Mouse (Mus musculus): ENCODE results near the gene Eif3k. TPM values are rescaled to one million over a fixed set of nuclear protein-coding genes. Genes with fewer than 3 reads are reported as not detected.

The Eif3k gene
- total and polyA plus RNA-seq, 3 experiments = 156 to 221 (median 177) TPM

- Histone ChIP-seq H3K4me3 (no peak overlapping the region), H3K9ac (ENCODE audit: low read depth, low read length) (no peak overlapping the region), H3K27ac (no peak overlapping the region), H3K79me2 (replicated peaks; ENCODE audit: control insufficient read depth, insufficient read depth, low read length) (no peaks in the 10 kb centered on the region), H3K4me1 (ENCODE audit: control insufficient read depth, insufficient read depth, low read length) (no peaks in the 10 kb centered on the region), H3K27me3 (ENCODE audit: control insufficient read depth, insufficient read depth, low read length) (no peaks in the 10 kb centered on the region), H3K36me3 (ENCODE audit: control insufficient read depth, insufficient read depth, low read length) (no peaks in the 10 kb centered on the region)
- no peak for TF ChIP-seq CTCF (IDR thresholded peaks at IDR 0.05)
- TF ChIP-seq POLR2A (IDR thresholded peaks at IDR 0.05; ENCODE audit: insufficient read depth, low read depth, low read length) = no peak
- no peak for TF ChIP-seq EP300 (IDR thresholded peaks at IDR 0.05; ENCODE audit: insufficient read depth, low read depth, low read length)
- intact Hi-C loops (cut with DNase I) = no loop called here
- no peak for DNase-seq
- WGBS = 83% methylated on average over 7 of the region's 7 CpGs
Measured at GRCm38 (mm10) chr7:29025566-29025965, 43.9 kb upstream of the Eif3k start.

GRCm38 (mm10) chr7:29023514-29023913, 41.9 kb upstream of the Eif3k start:
- Histone ChIP-seq H3K79me2 (replicated peaks; ENCODE audit: control insufficient read depth, insufficient read depth, low read length) (no peaks in the 10 kb centered on the region), H3K4me1 (ENCODE audit: control insufficient read depth, insufficient read depth, low read length) (no peaks in the 10 kb centered on the region), H3K27ac (no peak overlapping the region), H3K27me3 (ENCODE audit: control insufficient read depth, insufficient read depth, low read length) (peaks cover 10% of the 10 kb centered on the region), H3K4me3 (no peak overlapping the region), H3K36me3 (ENCODE audit: control insufficient read depth, insufficient read depth, low read length) (no peaks in the 10 kb centered on the region), H3K9ac (ENCODE audit: low read depth, low read length) (no peak overlapping the region)
- DNase-seq = no peak
- TF ChIP-seq POLR2A (IDR thresholded peaks at IDR 0.05; ENCODE audit: insufficient read depth, low read depth, low read length) = no peak
- TF ChIP-seq CTCF (IDR thresholded peaks at IDR 0.05) = no peak
- TF ChIP-seq EP300 (IDR thresholded peaks at IDR 0.05; ENCODE audit: insufficient read depth, low read depth, low read length) = no peak
- 85% methylated on average over 8 of the region's 8 CpGs for WGBS
- intact Hi-C loops (cut with DNase I) = no loop called here

- Histone ChIP-seq H3K4me3 (no peak overlapping the region), H3K27me3 (ENCODE audit: control insufficient read depth, insufficient read depth, low read length) (peaks cover 13% of the 10 kb centered on the region), H3K36me3 (ENCODE audit: control insufficient read depth, insufficient read depth, low read length) (no peaks in the 10 kb centered on the region), H3K9ac (ENCODE audit: low read depth, low read length) (no peak overlapping the region), H3K79me2 (replicated peaks; ENCODE audit: control insufficient read depth, insufficient read depth, low read length) (no peaks in the 10 kb centered on the region), H3K27ac (no peak overlapping the region), H3K4me1 (ENCODE audit: control insufficient read depth, insufficient read depth, low read length) (no peaks in the 10 kb centered on the region)
- no peak for DNase-seq
- intact Hi-C loops (cut with DNase I) = no loop called here
- TF ChIP-seq EP300 (IDR thresholded peaks at IDR 0.05; ENCODE audit: insufficient read depth, low read depth, low read length) = no peak
- TF ChIP-seq POLR2A (IDR thresholded peaks at IDR 0.05; ENCODE audit: insufficient read depth, low read depth, low read length) = no peak
- no peak for TF ChIP-seq CTCF (IDR thresholded peaks at IDR 0.05)
- whole genome bisulfite sequencing = 87% methylated on average over 8 of the region's 8 CpGs
Measured at GRCm38 (mm10) chr7:29022479-29022878, 40.8 kb upstream of the Eif3k start.

GRCm38 (mm10) chr7:29019447-29020220, 38.0 kb upstream of the Eif3k start:
- no peak for DNase-seq
- 4% methylated on average over 87 of the region's 88 CpGs for WGBS
- no peaks in the 10 kb centered on the region for H3K36me3 ChIP-seq (ENCODE audit: control insufficient read depth, insufficient read depth, low read length)
- no peaks in the 10 kb centered on the region for H3K4me1 ChIP-seq (ENCODE audit: control insufficient read depth, insufficient read depth, low read length)
- TF ChIP-seq CTCF (IDR thresholded peaks at IDR 0.05) = no peak
- TF ChIP-seq POLR2A (IDR thresholded peaks at IDR 0.05; ENCODE audit: insufficient read depth, low read depth, low read length) = no peak
- TF ChIP-seq EP300 (IDR thresholded peaks at IDR 0.05; ENCODE audit: insufficient read depth, low read depth, low read length) = no peak
- H3K27me3 ChIP-seq (ENCODE audit: control insufficient read depth, insufficient read depth, low read length) = peaks cover 13% of the 10 kb centered on the region
- H3K79me2 ChIP-seq (replicated peaks; ENCODE audit: control insufficient read depth, insufficient read depth, low read length) = no peaks in the 10 kb centered on the region
- no peak overlapping the region for H3K4me3 ChIP-seq
- no peak overlapping the region for H3K9ac ChIP-seq (ENCODE audit: low read depth, low read length)
- no peak overlapping the region for H3K27ac ChIP-seq
- intact Hi-C loops (cut with DNase I) = no loop called here

DNA sequence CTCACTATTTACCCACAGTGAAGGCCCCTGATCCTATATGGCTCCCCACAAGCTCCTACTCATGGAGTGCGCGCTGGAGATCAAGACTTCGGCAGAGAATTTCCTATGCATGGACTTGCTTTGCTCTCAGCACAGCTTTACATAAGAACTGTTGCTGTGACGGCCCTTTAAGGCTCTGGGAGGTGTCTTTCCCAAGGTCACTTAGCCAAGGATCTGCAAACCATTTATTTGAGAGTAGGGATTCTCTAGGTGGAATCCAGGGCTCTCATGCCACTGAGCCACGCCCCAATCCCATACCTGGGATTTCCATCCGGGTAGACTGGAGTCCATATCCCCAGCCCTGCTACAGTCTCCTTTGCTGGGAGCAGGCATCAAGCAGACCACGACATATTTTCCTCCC, 35.6 kb upstream of the Eif3k start:
- WGBS = 87% methylated on average over 7 of the region's 7 CpGs
- no peak overlapping the region for H3K4me3 ChIP-seq
- no peak for TF ChIP-seq EP300 (IDR thresholded peaks at IDR 0.05; ENCODE audit: insufficient read depth, low read depth, low read length)
- H3K36me3 ChIP-seq (ENCODE audit: control insufficient read depth, insufficient read depth, low read length) = no peaks in the 10 kb centered on the region
- H3K27ac ChIP-seq = no peak overlapping the region
- DNase-seq = no peak
- no peaks in the 10 kb centered on the region for H3K79me2 ChIP-seq (replicated peaks; ENCODE audit: control insufficient read depth, insufficient read depth, low read length)
- no peak overlapping the region for H3K9ac ChIP-seq (ENCODE audit: low read depth, low read length)
- peaks cover 13% of the 10 kb centered on the region for H3K27me3 ChIP-seq (ENCODE audit: control insufficient read depth, insufficient read depth, low read length)
- no peaks in the 10 kb centered on the region for H3K4me1 ChIP-seq (ENCODE audit: control insufficient read depth, insufficient read depth, low read length)
- intact Hi-C loops (cut with DNase I) = no loop called here

GRCm38 (mm10) chr7:29016440-29016839, 34.8 kb upstream of the Eif3k start:
- H3K27me3 ChIP-seq (ENCODE audit: control insufficient read depth, insufficient read depth, low read length) = peaks cover 13% of the 10 kb centered on the region
- no peaks in the 10 kb centered on the region for H3K36me3 ChIP-seq (ENCODE audit: control insufficient read depth, insufficient read depth, low read length)
- TF ChIP-seq EP300 (IDR thresholded peaks at IDR 0.05; ENCODE audit: insufficient read depth, low read depth, low read length) (no peak), POLR2A (IDR thresholded peaks at IDR 0.05; ENCODE audit: insufficient read depth, low read depth, low read length) (no peak), CTCF (IDR thresholded peaks at IDR 0.05) (no peak)
- H3K4me3 ChIP-seq = no peak overlapping the region
- H3K4me1 ChIP-seq (ENCODE audit: control insufficient read depth, insufficient read depth, low read length) = no peaks in the 10 kb centered on the region
- intact Hi-C loops (cut with DNase I) = no loop called here
- no peak for DNase-seq
- H3K9ac ChIP-seq (ENCODE audit: low read depth, low read length) = no peak overlapping the region
- no peak overlapping the region for H3K27ac ChIP-seq
- WGBS = 77% methylated on average over 7 of the region's 7 CpGs
- H3K79me2 ChIP-seq (replicated peaks; ENCODE audit: control insufficient read depth, insufficient read depth, low read length) = no peaks in the 10 kb centered on the region

All from heart, adult 2 months (tissue).